Mouse (Mus musculus) 3T3-L1 (cell line): ENCODE measurements at regions not wholly inside any gene's neighbourhood (a gene's known extent, or its start where the extent isn't known, plus 50 kb on each side); places are given as distances from the start of the nearest gene placed in this dataset.

Source experiments
- DNase-seq: peaks from one replicate; pipeline ENCODE4 v3.0.0-alpha.2; 2015; ENCODE audit warnings: low read depth, low spot score

- no peak for DNase-seq
Measured at GRCm38 (mm10) chr15:17245096-17245495, 516.5 kb downstream of the Cdh9 start.

GRCm38 (mm10) chr15:17289221-17289620 is 560.7 kb downstream of the Cdh9 start:
- no peak for DNase-seq
